Mouse (Mus musculus) urinary bladder, adult 18-20 months (tissue): ENCODE measurements around the gene Vangl2.
"Not testable (repeated sequence)": the region's sequence is repeated elsewhere in the genome, so short reads cannot be mapped to it uniquely, and the experiment has no call there.

Experiments
- DNase-seq, 2 experiments: peaks; one replicate each; pipeline ENCODE4 v3.0.0; 2022; ENCODE audit warnings: low spot score in 2 of 2, mixed read lengths in 2 of 2

Vangl2 gene

DNA sequence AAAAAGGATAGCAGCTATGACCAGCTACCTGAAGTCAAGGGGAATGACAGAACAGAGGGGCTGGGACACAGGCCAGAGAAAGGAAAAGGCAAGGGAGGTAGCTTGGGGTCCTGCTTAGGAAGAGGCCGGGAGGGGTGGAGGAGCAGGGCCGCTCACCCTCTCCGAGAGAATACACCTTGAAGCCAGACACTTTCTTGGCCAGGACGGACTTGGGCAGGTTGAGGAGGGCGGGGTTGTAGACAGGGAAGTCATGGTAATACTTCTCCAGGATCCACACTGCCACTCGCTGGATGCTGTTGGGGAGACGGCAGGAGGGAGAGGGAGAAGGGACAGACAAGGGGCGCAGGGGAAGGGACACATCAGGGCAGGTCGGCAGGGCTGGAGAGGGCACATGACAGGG lies 19.9 kb downstream of the Vangl2 start:
- no peak for DNase-seq

DNA sequence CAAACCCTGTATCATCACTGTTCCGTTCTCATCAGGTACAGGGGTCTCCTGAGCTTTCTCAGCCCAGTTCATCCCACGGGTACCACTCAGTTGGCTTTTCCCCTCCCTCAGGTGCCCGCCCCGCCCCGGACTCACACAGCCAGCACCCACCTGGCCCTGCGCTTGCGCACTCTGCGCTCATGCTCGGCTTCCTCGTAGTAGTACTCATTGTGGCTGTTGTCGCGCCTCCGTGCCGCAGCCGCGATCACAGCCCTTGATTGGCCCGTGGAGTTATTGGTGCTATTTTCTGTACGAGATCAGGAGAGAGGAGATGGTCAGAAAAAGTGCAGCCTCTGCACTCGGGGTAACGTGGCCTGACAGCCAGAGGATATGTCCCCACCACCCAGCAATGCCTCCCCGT lies 20.5 kb downstream of the Vangl2 start:
- no peak for DNase-seq

DNA sequence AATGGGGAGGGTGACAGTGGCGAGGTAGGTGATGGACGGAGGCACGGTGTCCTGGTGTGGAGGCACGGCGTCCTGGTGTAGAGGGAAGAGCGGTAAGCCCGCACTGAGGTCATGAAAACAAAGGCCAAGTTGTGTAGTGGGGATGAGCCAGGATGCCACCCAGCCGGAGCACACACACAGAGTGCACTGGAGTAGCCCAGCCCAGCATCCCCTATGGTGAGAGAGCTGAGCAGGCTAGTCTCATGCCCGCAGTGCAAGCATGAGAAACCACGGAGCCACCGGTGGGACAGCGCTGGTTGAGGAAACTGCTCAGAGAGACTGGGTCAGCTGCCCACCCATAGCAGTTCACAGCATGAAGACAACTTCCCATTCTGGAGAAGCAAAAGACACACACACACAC lies 26.6 kb downstream of the Vangl2 start:
- no peak for DNase-seq

DNA sequence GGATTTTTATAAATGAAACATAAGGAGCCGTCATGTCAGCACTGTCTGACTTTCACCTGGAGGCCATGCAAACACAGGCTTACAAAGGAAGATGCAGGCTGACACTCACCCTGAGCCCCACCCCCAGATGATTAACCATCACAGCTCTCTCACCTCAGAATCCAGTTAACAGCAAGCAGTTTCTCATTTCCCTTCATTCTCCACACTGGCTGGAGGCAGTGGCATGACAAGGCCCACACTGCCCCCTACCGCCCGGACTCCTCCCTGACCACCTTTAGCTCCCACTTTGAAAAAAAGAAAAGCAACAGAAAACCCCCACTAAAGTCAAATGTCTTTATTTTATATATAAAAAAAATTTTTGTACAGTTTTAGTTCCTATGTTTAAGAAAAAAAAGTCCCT lies 27.6 kb downstream of the Vangl2 start:
- no peak for DNase-seq

DNA sequence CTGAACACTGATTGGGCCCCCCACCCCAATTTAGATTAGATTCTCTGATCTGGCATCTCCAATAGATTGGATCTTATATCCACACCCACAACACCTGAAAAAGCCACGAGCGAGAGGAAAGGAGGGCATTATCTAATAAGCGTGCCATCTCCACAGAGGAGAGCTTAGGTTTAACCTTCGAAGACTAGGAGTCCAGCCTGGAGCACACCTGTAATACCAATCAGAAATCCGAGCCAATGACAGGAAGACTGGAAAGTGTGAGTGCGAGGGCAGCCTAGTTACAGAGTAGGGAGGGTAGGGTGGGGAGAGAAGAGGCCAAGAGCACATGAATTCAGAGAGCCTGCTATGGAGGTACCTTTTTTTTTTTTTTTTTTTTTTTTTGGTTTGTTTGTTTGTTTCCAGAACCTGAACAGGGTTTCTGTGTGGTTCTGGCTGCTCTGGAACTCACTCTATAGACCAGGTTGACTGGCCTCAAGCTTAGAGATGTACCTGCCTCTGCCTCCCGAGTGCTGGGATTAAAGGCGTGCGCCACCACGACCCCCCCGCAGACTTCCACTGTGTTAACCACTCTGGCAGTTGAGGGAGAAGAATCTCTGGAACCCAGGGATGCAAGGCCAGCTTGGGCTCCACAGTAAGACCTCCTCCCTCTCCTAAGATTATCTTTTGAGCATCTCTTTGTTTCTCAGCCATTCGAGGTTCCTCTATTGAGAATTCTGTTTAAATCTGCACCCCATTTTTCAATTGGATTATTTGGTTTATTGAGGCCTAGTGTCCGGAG lies 29.2 kb downstream of the Vangl2 start:
- DNase-seq, result no peak

DNA sequence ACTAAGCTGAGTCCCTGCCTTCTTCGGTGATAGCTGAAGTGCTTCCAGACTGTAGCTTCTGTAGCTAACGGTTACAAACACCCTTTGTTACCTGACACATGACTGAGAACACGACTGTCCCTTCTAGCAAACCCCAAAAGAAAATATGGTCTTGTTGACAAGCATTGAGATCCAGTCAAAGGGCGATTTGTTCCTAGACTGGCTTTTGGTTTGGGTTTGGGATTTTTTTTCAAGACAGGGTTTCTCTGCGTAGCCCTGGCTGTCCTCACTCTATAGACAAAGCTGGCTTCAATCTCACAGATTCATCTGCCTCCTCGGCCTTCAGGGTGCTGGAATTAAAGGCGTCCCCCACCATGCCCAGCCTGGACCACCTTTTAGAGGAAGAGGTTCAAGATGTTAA lies 31.5 kb downstream of the Vangl2 start:
- no peak for DNase-seq

DNA sequence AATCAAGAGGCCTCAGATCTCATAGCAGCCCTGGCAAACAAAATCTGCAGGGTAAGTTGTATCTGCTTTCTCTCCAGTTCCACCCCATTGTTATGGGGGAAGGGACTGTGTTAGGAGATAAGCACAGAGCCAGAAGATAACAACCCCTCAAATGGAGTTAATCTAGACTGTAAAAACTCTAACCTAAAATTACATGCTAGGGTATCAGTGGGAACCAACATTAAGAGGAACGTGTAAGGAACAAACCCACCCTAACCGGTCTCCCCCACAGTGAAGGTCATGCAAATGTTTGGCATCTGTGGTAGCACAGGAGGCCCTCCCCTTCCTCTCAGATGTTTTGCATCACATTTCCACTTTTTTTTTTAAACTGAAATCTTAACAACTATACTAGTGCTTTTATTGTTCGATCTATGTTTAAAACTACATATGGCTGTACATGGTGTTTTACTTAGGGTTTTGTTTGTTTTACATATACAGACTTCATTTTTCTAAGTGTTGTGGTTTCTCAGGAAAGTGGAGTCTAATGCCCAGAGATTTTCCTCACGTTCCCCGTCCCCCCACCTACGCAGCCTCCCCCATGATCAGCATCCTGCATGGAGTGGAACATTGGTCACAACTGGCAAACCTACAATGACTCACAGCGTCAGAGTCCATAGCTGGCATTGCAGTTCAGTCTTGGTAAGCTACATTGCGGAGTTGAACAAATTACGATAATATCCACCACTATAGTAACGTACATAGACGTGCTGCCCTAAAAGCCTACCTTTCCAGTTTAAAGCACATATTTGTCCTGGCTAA lies 33.1 kb downstream of the Vangl2 start:
- DNase-seq, result no peak

DNA sequence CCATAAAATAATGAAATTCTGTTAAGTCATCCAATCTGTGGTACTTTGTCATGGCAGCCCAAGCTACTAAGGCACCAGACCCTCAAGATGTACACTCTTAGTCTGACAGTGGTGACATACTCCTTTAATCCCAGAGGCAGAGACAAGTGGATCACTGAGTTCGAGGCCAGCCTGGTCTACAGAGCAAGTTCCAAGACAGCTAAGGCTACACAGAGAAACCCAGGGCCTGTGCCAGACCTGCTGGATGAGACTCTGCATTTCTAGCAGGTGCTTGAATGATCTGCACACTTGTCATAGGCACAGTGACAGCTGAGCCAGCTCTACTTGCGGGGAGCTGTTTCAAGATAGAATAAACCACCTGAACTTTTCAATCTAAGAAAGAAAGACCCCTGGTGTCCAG lies 33.7 kb downstream of the Vangl2 start:
- DNase-seq, result no peak

DNA sequence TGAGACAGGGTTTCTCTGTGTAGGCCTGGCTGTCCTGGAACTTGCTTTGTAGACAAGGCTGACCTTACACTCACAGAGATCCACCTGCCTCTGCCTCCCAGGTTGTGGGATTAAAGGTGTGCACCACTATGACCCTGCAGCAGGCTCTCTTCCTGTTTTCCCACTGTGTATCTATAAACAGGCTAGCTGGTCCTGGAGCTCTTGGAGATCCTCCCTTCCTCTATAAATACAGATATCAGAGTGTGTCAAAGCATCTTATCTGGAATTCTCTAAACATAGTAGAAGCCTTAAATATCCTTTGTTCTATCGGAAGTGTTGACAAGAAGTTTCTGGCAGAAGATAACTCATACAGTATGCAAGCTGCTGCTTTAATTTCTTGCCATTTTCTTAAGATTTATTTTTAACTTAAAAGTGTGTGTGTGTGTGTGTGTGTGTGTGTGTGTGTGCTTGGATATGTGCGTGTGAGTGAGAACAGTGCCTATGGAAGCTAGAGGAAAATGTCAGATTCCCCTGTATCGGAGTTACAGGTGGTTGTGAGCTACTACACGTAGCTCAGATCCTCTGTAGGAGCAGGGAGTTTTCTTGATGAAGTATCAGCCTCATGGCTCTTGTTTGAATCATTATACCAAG lies 35.2 kb downstream of the Vangl2 start:
- no peak for DNase-seq

DNA sequence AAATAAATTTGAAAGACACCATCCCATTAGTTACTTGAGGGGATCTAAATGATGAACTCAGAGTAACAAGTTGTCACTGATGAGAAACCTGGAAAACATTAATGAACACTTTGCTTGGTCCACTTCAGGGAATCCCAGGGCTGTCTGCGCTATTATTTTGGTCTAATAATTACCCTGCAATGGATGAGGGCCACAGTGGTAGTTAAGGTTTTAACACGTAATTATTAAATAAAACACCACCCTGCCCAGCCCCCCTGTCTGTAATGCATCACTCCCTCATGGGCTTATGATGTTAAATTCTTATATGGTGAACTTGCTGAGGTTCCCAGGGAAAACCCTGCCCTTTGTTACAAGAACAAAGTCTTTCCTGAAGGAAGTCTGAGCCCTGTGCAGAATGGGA lies 36.4 kb downstream of the Vangl2 start:
- no peak for DNase-seq

DNA sequence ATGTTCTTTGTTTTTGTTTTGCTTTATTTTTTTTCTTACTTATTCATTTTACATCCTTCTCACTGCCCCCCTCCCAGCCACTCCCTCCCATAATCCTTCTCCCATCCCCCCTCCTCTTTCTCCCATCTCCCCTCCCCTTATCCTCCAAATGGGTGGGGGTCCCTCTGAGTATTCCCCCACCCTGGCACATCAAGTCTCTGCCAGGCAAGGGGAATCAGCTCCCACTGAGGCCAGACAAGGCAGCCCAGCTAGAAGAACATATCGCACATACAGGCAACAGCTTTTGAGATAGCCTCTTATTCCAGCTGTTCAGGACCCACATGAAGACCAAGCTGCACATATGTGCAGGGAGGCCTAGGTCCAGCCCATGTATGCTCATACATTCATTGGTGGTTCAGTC lies 44.1 kb downstream of the Vangl2 start:
- no peak for DNase-seq

DNA sequence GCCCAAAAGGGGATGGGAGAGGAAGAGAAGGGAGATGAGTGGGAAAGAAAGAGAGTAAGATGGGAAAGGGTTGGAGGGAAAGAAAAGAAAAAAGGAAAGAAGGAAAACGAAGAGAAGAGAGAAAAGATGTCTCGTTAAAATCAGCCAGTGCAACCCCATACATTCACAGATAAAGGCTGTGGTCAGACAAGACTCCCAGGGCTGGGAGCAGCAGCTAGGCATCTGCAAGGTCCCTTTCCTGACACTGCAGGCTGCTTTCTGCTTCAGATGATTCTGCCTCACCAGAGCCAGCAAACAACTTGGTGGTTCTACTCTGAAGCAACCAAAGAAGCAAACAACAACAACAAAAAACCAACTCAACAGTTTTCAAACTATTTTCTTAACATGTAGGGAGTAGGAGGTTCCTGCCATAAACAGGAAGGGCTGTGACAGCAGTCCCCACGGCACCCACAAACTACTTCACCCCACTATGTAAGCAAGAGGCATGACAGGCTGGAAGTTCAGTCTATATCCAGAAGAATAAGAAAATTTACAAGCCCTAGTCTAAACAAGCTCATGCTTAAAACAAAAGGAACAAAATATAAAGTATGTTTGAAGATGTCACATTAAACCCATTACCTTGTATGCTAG lies 44.8 kb downstream of the Vangl2 start:
- DNase-seq, result no peak

DNA sequence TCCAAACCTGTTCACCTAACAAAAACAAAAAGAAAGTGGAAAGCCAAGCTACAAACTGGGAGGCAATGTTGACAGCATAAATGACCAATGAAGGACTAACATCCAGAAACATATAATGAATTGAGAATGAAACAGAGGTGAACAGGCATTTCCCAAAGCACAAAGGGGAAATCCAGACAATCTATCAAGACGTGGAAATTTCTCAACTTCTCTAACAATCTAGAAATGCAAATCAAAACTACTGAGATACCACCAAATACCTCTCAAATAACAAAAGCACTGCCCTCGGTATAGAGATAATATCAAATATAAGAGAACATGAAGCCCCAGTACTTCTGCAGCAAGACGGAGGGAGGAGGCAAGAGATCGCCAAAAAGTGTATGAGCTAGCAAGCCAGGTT lies 45.5 kb downstream of the Vangl2 start:
- no peak for DNase-seq

DNA sequence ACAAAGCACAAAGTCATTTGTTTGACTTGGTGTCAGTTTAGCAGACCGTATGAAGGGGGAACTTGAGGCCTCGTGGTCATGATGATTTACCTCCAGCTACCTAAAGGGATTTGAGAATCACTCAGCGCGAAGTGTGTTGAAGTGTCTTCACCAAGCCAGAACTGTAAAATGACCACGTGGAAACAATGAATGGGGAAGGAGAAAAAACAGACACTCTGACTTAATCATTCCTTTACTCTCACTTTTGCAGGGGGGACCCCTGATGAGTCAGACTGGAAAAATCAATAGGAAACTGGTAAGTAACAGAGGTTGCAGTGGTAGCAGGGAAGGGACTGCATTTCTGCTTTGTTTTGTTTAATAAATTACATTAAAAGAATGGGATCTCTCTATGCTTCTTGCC lies 46.1 kb downstream of the Vangl2 start:
- no peak for DNase-seq

DNA sequence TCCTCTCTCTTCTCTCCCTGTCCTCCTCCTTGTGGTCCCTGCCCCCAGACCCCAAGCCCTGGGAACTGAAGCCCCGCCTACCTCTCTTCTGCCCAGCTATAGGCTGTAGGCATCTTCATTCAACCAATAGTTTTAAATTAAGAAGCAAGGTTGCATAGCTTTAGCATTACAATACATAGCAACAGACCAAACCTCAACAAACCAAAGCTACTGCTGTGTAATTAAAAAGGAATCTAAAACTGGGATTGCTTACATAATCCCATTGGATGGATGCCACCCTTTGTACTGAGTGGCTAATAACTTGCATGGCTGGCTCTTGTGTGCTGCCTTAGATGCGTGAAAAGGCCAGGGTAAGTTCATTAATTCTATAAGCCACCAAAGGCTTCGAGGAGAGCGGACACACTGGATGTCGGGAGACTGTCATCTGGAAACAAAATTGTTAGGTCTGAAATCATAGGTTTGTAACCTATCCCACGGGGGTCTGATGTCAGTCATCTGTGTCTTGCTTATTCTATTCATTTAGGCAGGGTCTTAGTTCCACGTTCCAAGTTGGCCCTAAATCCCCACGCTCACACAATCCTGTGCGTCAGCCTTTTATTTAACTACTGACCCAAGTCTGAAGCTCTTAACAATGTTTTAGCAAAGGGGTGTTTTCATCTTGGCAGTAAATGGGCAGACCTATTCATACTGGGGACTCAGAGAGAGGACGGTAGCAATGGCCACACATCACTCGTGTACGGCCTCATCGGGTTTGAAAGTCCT lies 48.1 kb downstream of the Vangl2 start:
- DNase-seq, result no peak

DNA sequence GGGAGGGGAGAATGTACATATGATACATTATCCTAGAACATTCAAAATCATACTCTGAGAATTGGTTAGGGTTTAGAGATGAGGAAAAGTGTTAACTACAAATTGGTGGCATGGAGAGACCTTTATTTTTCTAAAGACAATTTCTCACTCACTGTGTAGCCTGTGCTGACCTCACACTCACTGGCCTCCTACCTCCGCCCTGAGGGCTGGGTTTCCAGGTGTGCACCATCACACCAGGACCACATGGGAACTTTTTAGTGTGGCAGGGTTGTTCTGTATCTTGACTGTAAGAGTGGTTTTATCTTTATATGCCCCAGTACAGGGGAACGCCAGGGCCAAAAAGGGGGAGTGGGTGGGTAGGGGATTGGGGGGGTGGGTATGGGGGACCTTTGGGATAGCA lies 50.4 kb downstream of the Vangl2 start:
- DNase-seq, result no peak

DNA sequence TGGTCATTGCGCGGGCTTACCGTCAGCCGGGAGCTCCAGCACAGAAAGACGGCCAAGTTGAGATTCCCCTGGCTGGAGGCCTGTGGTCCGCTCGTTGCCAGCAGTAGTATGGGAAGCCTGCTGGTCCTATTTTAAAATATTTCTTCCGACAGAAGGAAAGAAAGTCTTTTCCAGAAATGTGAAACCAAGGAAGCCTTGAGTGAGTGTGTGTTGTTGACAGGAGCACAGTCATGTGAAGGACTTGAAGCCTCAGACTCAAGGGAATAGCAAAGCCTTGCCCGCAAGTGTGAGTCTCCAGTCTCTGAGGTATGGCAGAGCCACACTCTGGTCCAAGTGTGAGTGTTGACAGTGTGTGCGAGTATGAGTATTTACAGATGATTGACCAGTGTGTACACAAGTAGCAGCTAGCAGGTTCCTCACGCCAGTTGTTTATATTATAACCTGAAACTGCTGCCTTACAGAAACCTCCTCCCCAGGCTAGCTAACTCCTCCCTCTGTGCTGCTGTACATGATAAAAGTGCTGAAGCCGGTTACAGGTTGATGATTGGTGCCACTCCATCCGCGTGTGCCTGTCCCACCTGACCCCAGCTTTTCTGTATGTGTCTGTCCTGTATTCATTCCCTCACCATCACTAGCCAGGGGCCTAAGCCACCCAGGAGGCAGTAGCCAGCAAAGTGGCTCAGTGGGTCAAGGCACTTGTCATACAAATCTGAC lies 51.3 kb downstream of the Vangl2 start:
- DNase-seq, result no peak

DNA sequence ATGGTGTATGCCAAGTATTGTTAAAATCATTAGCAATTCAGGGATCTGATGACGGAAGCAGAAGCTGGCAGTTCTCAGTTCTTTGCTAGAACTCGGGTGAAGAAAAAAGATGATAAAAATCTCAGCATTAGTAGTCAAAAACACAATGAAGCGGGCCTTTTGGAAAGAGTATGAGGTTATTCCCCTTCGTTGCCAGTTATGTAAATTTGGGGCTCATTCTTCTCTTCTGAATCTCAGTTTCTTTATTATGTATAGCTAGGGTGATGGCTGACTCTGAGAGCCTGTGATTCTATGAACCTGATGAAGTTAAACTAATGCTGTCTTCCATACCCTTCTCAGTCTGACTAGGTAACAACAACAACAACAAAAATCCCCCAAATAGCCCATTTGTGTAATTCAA lies 52.4 kb downstream of the Vangl2 start:
- no peak for DNase-seq

DNA sequence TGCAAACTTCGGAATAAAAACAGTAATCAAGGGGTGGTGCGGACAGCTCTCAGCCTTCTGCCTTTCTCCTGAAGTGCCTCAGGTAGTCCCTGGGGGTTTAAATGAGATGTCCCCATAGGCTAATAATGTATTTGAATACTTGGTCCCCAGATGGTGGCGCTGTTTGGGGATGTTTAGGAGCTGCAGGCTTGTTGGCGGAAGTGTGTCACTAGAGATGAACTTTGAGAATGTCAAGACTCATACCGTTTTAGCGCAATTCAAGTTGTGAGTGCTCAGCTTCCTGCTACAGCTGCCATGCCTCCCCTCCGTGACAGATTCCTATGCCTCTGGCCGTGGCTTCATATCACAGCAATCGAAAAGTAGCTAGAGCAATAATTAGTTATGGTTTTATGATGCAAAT lies 52.9 kb downstream of the Vangl2 start:
- no peak for DNase-seq

DNA sequence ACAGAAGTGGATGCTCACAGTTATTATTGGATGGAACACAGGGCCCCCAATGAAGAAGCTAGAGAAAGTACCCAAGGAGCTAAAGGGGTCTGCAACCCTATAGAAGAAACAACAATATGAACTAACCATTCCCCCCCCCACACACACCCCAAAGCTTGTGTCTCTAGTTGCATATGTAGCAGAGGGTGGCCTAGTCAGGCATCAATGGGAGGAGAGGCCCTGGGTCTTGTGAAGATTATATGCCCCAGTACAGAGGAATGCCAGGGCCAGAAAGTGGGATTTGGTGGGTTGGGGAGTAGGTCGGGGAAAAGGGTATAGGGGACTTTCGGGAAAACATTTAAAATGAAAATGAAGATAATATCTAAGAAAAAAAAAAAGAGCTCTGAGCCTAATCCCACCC lies 53.9 kb downstream of the Vangl2 start:
- DNase-seq, result not testable (repeated sequence)
